Mouse (Mus musculus) left cerebral cortex, adult 8-10 months (tissue): ENCODE data around the gene Slc2a8. TPM values are rescaled to one million over a fixed set of nuclear protein-coding genes. Genes with fewer than 3 reads are reported as not detected.
"Not testable (repeated sequence)": the region's sequence is repeated elsewhere in the genome, so short reads cannot be mapped to it uniquely, and the experiment has no call there.

Experiments
- DNase-seq, 2 experiments: peaks; one replicate each; pipeline ENCODE4 v3.0.0; 2022; ENCODE audit warnings: low spot score in 2 of 2
- total RNA-seq, 4 experiments: library from RNA; stranded (reverse); gene quantifications; 2 replicates each; pipeline ENCODE4 v1.2.4; 2022

Slc2a8 gene
- total RNA-seq: 10 to 100 TPM; 21.9 to 27.0 (median 24.9) TPM

DNA sequence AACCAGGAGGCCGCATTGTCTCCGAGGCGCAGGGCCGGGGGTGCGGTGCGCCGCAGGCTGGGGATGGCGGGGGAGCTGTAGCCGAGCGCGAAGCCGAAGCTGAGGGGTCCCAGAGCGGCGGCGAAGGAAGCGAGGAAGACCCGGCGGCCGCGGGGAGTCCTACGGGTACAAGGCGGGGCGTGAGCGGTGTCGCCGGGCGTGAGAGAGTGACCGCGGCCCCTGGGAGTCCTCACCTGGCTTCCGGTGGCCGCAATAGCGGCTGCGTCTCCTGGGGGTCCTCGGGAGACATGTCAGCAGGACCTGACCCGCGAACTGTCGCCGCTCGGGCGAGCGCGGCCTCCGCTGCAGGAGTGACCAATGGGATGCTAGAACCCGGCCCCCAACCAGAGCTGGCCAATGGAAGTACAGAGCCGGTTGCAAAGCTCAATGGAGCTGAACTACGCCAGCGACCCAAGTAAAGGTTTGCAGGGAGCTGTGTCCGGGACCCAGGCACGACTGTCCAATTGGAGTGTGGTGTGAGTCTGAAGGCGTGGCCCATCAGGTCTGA is at the start of gene Slc2a8:
Gene Slc2a8, minus strand, starts transcription at position 359 of the 547 bp plus-strand sequence.
- peak; percentile 72 to 94 for DNase-seq

DNA sequence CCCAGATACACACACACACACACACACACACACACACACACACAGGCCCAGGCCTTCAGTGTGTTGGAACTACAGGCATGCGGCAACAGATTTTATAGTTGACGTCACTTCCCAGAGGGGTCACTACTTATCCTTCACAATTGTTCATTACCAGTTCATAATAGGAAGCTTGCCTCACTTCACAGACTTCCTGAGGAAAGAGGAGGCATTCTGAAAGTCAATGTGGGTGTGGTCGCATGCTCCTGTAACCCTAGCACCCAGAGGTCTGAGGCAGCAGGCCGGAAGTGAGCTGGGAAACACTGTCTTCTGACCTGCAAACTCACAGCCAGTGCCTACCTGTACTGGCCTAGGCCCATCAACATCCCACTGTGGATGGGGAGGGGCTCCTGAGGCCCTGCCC is 43.2 kb upstream of the Slc2a8 start:
- no peak for DNase-seq

DNA sequence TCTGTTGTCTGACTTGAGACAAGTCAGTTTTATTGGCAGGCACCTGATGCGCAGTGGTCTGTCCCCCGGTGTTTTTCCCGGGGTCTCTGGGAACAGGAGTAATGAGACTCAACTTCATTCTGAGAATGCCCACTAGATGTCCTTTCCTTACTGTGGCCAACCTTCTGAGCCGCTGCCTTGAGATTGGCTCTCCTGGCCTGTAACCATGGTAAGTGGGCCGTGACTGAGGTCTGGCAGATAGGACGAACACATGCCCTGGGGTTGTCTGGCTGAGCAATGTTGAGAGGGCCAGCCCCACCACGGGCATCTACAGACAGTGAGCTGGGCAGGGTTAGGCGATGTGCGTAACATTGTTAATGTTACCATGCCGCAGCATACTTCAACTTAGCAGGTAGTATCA is 42.7 kb upstream of the Slc2a8 start:
- no peak for DNase-seq

DNA sequence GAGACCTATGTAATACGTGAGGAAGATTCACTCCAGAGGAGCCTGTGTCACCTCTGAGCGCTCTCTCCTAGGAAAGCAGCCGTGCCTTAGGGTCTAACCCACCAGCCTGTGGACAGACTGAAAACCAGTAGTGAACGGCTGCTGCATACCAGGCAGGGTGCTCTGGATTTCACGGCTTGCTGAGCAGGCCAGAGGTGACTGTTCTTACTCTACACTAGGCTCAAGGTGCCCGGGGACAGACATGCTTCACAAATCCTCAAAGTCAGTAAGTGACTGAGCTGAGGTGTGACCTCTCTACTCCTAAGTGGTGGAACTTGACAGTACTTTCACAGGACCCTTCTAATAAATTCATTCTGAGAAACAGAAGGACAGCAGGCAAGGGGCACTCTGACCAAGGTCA is 41.0 kb upstream of the Slc2a8 start:
- DNase-seq: no peak

DNA sequence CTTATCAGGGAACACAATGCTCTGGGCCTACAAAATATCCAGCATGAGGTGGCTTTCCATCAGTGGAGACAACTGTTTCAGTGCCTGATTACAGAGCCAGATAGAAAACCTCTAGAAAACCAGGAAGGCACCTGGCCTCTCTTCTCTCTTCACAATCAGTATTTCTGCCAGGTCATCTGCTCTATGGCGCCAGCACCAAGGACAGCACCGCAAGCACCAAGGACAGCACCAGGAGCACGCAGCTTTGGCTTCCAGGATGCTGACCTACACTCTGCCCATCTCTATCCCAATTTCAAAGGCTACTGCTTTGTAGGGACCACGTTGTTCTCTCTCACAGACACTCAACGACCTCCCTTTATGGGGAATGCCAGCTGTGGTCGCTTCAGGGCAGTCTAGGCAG is 36.1 kb upstream of the Slc2a8 start:
- no peak for DNase-seq

DNA sequence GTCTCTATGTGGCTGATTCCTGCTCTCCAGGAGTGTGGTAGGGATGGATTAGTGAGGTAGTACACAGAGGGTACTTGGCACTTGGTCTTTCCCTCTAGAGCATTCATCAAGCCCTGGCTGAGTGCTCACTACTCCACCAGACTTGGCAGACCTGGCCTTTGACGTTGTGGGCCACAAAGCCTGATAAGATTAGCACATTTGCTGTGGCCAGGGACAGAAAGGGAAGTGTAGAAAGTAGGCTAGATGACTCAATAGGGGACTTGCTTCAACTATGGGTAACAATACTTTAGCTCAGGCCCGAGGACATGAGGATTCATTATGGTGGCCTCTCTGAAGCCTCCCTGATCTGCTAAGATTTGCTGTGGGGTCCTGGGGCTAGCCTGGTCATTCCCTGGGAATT is 35.3 kb upstream of the Slc2a8 start:
- no peak for DNase-seq

DNA sequence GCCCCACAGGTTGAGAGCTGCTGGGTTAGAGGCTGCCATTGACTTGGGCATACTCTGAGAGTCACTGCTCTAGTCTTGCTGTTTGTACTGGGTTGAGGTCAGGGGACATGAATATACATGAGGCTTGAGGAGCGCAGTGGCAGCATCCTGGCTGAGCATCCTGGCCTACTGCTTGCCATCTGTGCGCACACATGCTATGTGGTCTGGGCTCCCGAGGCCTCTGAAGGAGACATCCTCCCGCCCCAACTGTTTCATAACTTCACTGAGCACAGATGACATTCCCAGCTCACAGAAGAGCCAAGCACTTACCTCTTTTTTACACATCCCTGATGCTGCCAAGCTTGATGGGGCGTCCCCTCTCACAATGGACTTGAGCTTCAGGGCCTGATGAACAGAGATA is 33.0 kb upstream of the Slc2a8 start:
- peak in 1 of 2 experiments; percentile 69 for DNase-seq

DNA sequence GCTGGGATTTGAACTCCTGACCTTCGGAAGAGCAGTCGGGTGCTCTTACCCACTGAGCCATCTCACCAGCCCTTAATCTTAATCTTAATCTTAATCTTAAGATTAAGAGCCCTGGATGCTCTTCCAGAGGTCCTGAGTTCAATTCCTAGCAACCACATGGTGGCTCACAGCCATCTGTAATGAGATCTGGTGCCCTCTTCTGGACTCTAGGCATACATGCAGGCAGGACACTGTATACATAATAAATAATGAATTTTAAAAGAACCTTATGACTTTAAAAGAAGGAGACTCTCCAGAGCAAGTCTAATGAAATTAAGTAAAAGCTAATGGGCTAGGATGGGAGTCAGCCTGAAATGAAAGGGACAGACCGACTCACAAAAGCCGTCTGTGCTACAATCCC is 27.2 kb upstream of the Slc2a8 start:
- DNase-seq: not testable (repeated sequence)

DNA sequence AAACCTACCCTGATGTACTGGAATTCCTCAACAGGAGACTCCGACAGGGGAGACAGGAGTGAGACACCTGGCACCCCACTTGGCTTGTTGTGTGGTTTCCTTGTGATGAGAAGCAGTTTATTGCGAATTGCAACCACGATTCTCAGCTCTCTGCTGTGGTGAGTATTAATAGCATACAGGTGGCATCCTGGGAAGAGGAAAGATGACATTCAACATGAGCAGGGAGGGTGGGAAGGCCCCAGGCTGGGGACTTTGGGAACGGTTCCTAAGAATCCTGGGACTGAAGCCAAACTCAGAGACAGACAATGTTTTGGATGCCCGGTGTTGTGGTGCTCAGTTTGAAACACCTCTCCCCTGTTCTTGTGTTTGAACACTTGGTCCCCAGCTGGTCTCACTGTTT is 23.2 kb upstream of the Slc2a8 start:
- DNase-seq: no peak

DNA sequence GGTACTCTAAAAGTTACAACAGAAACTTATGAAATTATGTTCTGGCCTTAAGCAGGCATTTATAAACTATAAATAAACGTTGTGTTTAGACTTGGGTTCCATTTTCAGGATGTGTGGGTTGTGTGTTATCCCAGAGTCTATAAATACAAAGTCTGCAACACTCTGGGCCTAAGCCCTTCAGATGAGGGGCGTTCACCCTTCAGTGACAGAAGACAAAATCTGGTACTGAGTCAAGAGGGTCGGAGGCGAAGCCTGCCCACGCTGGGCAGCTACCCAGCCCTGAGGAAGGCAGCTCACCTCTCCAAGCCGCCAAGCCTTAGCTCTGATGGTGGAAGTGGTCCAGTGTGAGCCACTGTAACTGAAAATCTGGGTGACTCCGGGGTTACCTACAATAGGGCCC is 20.3 kb upstream of the Slc2a8 start:
- peak in 1 of 2 experiments; percentile 70 for DNase-seq

DNA sequence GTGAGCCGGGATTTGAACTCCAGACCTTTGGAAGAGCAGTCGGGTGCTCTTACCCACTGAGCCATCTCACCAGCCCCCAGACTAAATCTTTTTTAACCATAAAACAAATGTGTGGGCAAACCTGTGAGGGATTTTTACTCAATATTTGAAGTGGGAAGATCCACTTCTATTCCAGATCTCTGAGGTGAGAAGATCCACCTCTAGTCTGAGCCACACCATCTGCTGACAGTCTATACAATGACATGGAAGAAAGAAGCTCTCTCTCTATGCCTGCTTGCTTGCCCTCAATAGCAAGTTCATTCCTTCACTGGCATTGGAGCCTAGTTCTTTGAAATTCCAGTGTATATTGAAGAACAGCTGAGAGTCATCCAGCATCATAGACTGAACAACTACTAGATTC is 17.9 kb upstream of the Slc2a8 start:
- DNase-seq: no peak

DNA sequence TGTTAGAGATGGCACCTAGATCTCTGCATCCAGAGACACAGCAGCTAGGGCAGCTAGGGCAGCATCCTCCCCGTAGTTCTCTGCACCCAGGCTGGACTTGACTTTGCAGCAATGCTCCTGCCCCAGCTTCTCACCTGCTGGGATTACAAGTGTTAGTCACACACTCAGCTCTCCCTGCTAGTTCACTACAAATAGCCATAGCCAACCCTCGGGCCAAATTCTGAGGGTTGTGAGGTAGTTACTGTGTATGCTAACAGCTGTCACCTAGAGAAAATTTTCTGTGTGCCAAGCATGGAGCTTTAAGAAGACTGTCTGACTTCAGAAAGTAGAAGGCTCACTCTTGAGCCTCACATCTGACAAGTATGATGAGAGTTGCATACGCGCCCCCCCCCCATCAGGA is 15.9 kb upstream of the Slc2a8 start:
- DNase-seq: no peak

DNA sequence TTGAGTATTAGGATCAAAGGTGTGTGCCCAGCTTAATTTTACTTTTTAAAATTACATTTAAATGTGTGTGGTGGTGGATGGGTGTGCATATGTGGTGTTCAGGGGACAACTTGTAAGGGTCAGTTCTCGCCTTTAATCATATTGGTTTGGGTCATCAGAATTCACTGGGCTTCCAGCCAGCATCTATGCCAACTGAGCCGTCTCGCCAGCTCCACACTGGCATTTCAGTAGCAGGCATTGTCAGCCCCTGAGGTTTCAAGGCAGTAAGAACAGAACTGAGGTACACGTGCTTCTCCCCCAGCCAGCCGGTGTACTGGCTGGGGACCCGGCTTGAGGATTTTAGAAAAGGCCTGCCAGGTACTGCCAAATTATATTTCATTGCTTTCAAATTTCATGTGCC is 15.2 kb upstream of the Slc2a8 start:
- no peak for DNase-seq

DNA sequence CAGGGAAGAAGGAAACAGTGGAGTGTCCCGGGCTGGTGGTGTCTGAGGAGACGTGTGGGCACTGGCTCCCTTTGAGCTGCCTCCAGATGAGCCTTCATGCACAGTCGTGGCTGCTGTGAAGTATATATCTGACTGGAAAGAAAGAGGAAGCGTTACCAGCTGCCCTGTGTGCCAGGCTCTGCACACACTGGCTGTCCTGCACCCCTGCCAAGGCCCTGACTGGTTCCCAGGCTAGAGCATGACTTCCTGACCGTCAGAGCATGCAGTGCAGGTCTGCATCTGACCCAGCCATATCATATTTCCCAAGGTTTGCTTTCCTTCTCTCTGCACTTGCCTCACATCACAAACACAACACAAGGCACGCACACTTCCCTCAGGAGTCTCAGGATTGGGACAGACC is 10.2 kb upstream of the Slc2a8 start:
- DNase-seq: no peak

DNA sequence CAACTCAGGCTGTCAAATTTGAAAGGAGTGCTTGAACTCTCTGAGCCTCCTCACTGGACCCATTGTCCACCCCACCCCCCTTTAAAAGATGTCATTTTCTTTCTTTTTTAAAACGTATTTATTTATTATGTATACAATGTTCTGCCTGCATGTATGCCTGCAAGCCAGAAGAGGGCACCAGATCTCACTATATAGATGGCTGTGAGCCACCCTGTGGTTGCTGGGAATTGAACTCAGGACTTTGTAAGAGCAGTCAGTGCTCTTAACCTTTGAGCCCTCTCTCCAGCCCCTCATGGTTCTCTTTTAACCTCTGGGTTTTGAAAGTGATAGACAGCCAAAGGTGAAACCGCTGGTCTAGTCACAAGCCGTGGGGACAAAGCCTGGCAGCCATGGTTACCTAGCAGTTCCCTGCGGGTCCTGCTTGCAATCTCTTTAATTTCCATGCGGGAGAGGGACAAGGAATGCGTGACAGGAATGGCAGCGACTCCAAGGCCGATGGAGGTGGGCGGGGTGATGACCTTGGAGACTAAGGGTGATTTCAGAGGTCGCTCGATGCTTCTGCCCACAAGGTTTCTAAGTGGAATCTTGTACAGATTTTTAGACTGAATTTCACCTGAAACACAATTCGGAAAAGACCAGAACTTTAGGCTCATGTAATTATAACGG is 8.4 kb upstream of the Slc2a8 start:
- DNase-seq: no peak

DNA sequence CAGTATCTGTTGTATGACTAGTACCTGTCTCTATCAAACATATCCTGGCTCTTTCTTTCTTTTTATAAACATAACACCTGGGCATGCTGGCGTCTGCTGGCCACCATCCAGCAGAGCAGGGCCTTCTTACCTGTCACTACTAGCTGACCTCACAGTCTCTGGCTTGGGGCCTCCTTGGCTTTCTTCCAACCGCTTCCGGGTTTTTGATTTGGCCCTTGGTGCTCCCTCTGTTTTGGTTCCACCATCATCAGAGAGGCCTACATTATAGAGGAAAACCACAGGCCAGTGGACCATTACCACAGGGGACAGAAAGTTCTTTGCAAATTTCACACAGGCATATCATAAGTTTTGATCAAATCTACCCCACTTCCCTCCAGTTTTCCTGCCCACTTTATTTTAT is 7.5 kb upstream of the Slc2a8 start:
- peak in 1 of 2 experiments; percentile 12 for DNase-seq

DNA sequence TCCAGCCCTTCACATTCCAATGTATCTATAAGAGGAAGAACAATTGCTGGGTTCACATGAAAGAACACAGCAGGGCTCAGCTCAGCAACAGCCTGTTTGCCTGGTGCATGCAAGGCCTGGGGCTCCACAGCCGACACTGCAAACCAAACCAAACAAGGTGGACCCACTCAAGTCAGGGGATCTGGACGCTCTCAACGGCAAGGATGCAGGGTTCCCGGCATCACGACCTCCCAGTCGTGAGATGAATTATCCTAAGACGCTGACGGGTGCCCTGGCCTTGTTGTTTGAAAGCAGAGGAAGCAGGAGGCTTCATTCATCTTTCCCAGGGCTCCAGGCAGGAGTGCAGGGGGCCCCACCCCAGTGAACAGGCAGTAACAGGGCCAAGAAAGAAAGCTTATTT is 4.0 kb upstream of the Slc2a8 start:
- DNase-seq: no peak

DNA sequence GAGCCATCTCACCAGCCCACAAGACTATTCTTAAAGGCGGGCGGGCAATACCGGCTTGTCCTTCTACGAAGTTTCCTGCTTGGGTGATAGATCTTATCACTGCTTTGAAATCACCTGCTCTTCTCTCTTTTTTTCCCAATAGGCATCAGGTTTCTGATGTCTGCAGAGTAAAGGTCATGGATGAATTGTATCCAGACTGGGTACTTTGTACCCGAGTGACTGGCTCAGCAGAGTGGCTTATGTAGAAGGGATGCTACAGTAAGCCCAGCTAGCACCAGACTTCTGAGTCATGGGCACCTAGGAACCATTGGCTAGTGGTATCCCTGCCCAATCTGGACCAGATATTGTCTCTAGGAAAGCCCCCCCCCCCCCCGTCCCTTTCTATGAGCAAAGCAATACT is 1.7 kb upstream of the Slc2a8 start:
- DNase-seq: no peak

DNA sequence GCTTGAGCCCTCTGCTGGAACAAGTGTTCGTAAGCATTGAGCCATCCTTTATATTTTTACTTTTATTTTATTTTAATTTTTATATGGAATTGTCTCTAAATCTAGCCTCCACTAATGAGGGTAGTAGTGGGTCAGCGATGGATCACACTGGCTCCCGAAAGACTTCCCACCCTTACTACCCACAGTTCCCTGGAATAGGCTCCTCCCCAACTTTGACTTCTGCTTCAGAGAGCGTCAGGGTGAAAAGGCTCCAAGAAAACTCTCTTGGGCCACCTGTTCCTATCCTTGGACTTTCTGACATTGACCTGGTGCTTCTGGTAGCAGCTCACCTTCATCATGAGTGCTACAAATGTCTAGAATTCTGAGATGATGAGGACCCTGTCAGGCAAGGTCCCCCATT is 817 bp upstream of the Slc2a8 start:
- DNase-seq: no peak

DNA sequence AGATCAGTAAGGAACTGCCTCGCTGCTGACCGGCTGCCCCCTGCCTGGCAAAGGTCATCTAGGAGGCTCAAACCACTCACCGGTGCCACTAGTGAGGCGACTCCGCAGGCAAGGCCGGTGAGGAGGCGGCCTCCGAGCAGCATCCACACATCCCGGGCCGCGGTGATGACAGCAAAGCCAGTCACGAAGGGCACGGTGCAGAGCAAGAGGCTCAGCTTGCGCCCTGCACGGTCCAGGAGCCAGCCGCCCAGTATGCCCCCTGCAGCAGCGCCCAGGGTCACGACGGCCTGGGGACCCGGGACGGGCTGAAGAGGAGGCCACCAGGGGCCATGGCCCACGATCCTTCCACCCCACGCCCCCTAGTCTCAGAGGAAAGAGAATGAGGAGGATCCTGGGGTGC is 602 bp downstream of the Slc2a8 start:
- DNase-seq: no peak

DNA sequence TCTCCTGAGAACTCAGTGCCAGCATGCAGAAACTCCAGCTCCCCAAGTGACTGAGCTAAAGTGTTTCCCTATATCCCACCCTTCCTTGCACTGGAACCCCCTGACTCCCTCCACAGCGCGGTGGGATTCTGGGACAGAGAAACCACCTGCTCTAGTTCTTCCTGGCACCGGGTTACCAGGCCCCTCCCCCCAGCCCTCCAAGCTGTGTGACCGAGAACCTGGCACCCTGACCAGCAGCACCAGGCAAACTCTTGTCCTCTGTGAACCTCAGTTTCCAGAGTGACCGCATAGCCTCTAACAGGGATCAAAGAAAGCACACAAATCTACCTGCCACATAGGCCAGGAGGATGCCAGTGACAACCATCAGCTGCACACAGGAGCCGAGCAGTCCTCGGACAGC is 2.2 kb downstream of the Slc2a8 start:
- no peak for DNase-seq

DNA sequence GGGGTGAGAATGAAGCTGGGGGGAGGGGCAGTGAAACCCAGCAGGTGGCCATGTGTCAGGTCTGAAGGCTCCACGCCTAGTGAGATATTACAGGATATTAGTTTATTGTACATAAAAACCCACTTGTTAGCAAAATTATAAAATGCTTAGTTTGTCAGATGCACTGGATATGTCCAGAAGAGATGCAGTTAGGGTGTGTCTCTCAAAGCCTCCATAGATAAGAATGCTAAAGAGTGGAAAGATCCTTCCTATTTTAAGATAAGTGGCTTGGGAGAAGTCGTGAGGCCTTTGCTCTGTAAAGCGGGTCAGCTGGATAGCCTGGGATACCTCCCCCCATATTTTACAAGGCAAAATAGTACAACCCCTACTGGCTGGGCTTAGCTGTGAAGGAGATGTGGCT is 3.2 kb downstream of the Slc2a8 start:
- no peak for DNase-seq

DNA sequence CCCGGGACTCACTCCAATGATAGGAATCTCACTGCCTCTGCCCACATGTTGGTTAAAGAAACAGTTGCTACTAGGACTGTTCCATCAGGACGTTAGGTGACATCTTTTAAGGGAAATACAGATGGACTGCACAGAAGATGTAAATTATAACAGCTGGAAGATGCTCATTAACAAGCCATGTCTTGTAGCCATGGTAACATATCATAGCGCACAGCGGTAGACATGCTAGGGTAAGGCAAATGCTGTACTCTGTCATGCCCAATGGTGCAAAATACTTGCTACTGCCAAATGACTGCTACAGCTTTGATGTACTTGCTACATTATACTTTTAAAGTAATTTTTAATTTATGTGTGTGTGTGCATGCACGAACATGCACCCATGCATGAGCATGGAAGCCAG is 4.8 kb downstream of the Slc2a8 start:
- DNase-seq: no peak

DNA sequence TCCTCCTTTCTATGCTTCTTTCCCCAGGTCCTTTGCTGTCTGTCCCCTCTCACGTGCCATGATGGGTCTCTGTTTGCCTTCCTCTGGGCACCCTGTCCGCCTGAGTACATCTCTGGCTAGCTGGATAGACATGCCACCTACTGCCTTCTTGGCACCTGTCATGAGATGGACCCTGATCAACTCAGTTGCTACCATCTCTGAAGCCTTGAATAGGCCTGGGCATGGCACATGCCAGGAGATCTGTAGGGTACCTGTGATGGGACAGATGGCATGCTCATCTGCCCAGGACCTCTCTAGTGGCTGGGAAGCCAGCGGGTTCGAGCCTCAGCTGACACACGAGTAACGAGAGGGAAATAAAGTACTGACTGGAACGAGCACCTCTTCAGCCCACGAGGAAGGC is 7.7 kb downstream of the Slc2a8 start:
- no peak for DNase-seq
